Mouse (Mus musculus): Measurements from ENCODE around the gene Donson.

Gene Donson

GRCm38 (mm10) chr16:91688619-91689334 is at the start of gene Donson:
Gene Donson, minus strand, starts transcription at chr16:91688770.
- peak; percentile 88 to 92 for DNase-seq (ENCODE audit: low spot score in 2 of 2)

GRCm38 (mm10) chr16:91736046-91736816 is 47.7 kb upstream of the Donson start:
- no peak for DNase-seq (ENCODE audit: low spot score in 2 of 2)

- DNase-seq (ENCODE audit: low spot score in 2 of 2) = no peak
Measured at GRCm38 (mm10) chr16:91734771-91735170, 46.2 kb upstream of the Donson start.

- DNase-seq (ENCODE audit: low spot score in 2 of 2) = no peak
Measured at GRCm38 (mm10) chr16:91732816-91733215, 44.2 kb upstream of the Donson start.

GRCm38 (mm10) chr16:91730446-91730845 is 41.9 kb upstream of the Donson start:
- DNase-seq (ENCODE audit: low spot score in 2 of 2) = no peak

GRCm38 (mm10) chr16:91729821-91730441 is 41.4 kb upstream of the Donson start:
- DNase-seq (ENCODE audit: low spot score in 2 of 2) = peak in 1 of 2 experiments; percentile 34

GRCm38 (mm10) chr16:91729066-91729482 is 40.5 kb upstream of the Donson start, which contains the start of gene Itsn1:
Gene Itsn1, plus strand, starts transcription at chr16:91729281.
- peak; percentile 96 to 98 for DNase-seq (ENCODE audit: low spot score in 2 of 2)

- DNase-seq (ENCODE audit: low spot score in 2 of 2) = peak; percentile 96 to 99
Measured at GRCm38 (mm10) chr16:91728123-91729065, 39.8 kb upstream of the Donson start, which contains the start of gene Cryzl1. Gene Cryzl1, minus strand, starts transcription at chr16:91728975.

- DNase-seq (ENCODE audit: low spot score in 2 of 2) = no peak
Measured at GRCm38 (mm10) chr16:91727433-91727832, 38.9 kb upstream of the Donson start.

- peak in 1 of 2 experiments; percentile 50 for DNase-seq (ENCODE audit: low spot score in 2 of 2)
Measured at GRCm38 (mm10) chr16:91724247-91724646, 35.7 kb upstream of the Donson start.

GRCm38 (mm10) chr16:91717399-91717798 is 28.8 kb upstream of the Donson start:
- no peak for DNase-seq (ENCODE audit: low spot score in 2 of 2)

- no peak for DNase-seq (ENCODE audit: low spot score in 2 of 2)
Measured at GRCm38 (mm10) chr16:91716927-91717349, 28.4 kb upstream of the Donson start.

- DNase-seq (ENCODE audit: low spot score in 2 of 2) = no peak
Measured at GRCm38 (mm10) chr16:91710241-91710640, 21.7 kb upstream of the Donson start.

GRCm38 (mm10) chr16:91704603-91705340 is 16.2 kb upstream of the Donson start:
- no peak for DNase-seq (ENCODE audit: low spot score in 2 of 2)

- no peak for DNase-seq (ENCODE audit: low spot score in 2 of 2)
Measured at GRCm38 (mm10) chr16:91702771-91703188, 14.2 kb upstream of the Donson start.

GRCm38 (mm10) chr16:91701908-91702307 is 13.3 kb upstream of the Donson start:
- DNase-seq (ENCODE audit: low spot score in 2 of 2) = no peak

- no peak for DNase-seq (ENCODE audit: low spot score in 2 of 2)
Measured at GRCm38 (mm10) chr16:91698995-91699394, 10.4 kb upstream of the Donson start.

- no peak for DNase-seq (ENCODE audit: low spot score in 2 of 2)
Measured at GRCm38 (mm10) chr16:91695108-91695755, 6.7 kb upstream of the Donson start.

GRCm38 (mm10) chr16:91694455-91695084 is 6.0 kb upstream of the Donson start:
- DNase-seq (ENCODE audit: low spot score in 2 of 2) = peak; percentile 19 to 53

All from urinary bladder, adult 18-20 months (tissue).